Mouse (Mus musculus) T-helper 2 cell (primary cell): ENCODE data around the gene Prkag1.

Source experiments
- in situ Hi-C: fragments of 300-600 bp; cut with MboI, MseI; formaldehyde crosslinking; loops from one replicate; pipeline ENCODE4 v1.15.1; 2025; ENCODE audit warnings: high pct_unique_total_duplicates

The Prkag1 gene

DNA sequence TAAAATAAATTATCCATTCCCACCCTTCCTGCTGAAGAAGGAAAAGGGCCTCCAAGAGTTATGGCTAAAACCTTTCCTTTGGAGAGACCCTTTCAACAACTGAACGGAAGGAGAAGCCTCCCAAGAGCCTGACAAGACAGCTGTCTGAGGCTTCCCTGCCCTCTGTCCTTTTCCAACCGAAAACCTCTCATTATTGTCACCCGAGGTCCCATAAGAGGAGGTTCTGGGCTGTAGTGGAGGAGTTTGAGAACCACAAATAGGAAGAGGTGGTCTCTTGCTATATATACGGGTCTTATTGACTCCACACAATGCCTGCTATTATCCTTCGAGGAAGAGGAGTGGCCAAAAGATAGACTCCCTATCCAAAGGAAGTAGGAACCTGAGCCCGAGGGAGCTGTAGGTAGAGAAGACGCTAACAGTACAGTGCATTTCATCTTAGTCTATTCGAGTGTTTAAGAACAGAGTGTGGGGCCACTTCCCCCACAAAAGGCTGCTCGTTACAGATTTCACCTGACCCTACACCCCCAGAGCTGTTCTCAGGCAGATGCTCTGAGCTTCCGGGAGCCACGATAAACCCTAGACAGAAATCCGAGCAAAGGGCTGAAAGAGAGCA lies 59.4 kb downstream of the Prkag1 start:
- in situ Hi-C loops, result no loop called here

DNA sequence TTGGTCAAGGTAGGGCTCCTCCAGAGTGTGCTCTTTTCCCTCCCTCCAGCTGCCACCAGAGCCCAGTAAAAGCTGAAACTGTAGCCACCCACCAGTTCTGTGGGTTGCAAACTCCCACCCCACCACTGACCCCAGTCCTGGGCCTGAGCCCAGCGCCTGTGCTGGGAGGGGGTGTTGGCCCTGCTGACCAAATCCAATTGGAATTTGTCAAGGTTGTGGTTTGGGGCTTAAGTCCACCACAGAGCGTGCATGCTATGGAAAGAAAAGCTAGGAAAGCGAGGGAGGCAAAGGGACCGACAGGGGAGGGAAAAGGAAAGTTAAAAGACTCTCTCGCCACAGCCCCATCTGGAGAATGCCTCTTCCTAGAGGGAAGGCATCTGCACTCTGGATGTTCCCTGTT lies 63.1 kb downstream of the Prkag1 start:
- in situ Hi-C loops, result no loop called here

GRCm38 (mm10) chr15:98765929-98766328 lies 65.4 kb downstream of the Prkag1 start:
- in situ Hi-C loops, result no loop called here
